Mouse (Mus musculus): Measurements from ENCODE around the gene Dhx29.
A peak's percentile ranks its signal among the peaks of the same experiment; 100 is the strongest.
"Not testable (repeated sequence)": the region's sequence is repeated elsewhere in the genome, so short reads cannot be mapped to it uniquely, and the experiment has no call there.

Gene Dhx29

GRCm38 (mm10) chr13:112987532-112987943, 60.3 kb downstream of the Dhx29 start, which contains the start of gene Ccno:
TSS of gene Ccno (plus strand) at chr13:112987802.
- DNase-seq (ENCODE audit: low spot score), result peak; percentile 89

GRCm38 (mm10) chr13:112987991-112988390, 60.7 kb downstream of the Dhx29 start:
- peak; percentile 49 for DNase-seq (ENCODE audit: low spot score)

- DNase-seq (ENCODE audit: low spot score), result peak; percentile 48
Observed at GRCm38 (mm10) chr13:112988866-112989265, 61.6 kb downstream of the Dhx29 start.

- peak; percentile 41 for DNase-seq (ENCODE audit: low spot score)
Observed at GRCm38 (mm10) chr13:112989541-112989940, 62.3 kb downstream of the Dhx29 start.

- DNase-seq (ENCODE audit: low spot score), result no peak
Observed at GRCm38 (mm10) chr13:112990346-112990745, 63.1 kb downstream of the Dhx29 start.

- DNase-seq (ENCODE audit: low spot score), result peak; percentile 45
Observed at GRCm38 (mm10) chr13:112993531-112994152, 66.4 kb downstream of the Dhx29 start, which contains the start of gene Mcidas. TSS of gene Mcidas (plus strand) at chr13:112993845.

GRCm38 (mm10) chr13:112994191-112994590, 66.9 kb downstream of the Dhx29 start:
- peak; percentile 77 for DNase-seq (ENCODE audit: low spot score)

- no peak for DNase-seq (ENCODE audit: low spot score)
Observed at GRCm38 (mm10) chr13:112996407-112996806, 69.2 kb downstream of the Dhx29 start.

- DNase-seq (ENCODE audit: low spot score), result no peak
Observed at GRCm38 (mm10) chr13:112997369-112997768, 70.1 kb downstream of the Dhx29 start.

- DNase-seq (ENCODE audit: low spot score), result peak; percentile 59
Observed at GRCm38 (mm10) chr13:112998427-112999201, 71.4 kb downstream of the Dhx29 start.

GRCm38 (mm10) chr13:113000090-113000489, 72.8 kb downstream of the Dhx29 start:
- no peak for DNase-seq (ENCODE audit: low spot score)

- no peak for DNase-seq (ENCODE audit: low spot score)
Observed at GRCm38 (mm10) chr13:113000576-113001318, 73.5 kb downstream of the Dhx29 start.

GRCm38 (mm10) chr13:113012683-113013082, 85.4 kb downstream of the Dhx29 start:
- no peak for DNase-seq (ENCODE audit: low spot score)

- not testable (repeated sequence) for DNase-seq (ENCODE audit: low spot score)
Observed at GRCm38 (mm10) chr13:113013174-113013953, 86.1 kb downstream of the Dhx29 start.

Measured in embryo, embryonic 10.5 days (tissue).